Mouse (Mus musculus) megakaryocyte, embryonic 14.5 days (primary cell): ENCODE measurements around the gene Prtg.

Experiments
- FLI1 ChIP-seq: IDR thresholded peaks from 2 replicates; pipeline ENCODE4 v1.6.1; 2012; ENCODE audit warnings: low read length, inconsistent platforms, mixed read lengths
- GATA1 ChIP-seq: IDR thresholded peaks from 3 replicates; pipeline ENCODE4 v1.6.1; 2012; ENCODE audit warnings: mixed read lengths, low read length, inconsistent platforms, borderline replicate concordance

GRCm38 (mm10) chr9:72812594-72813570 lies 6.2 kb downstream of the Prtg start:
- TF ChIP-seq GATA1 = no peak
- no peak for TF ChIP-seq FLI1
